Mouse (Mus musculus) testis, postnatal 10 days (tissue): ENCODE data around the gene F830045P16Rik.
"Not testable (repeated sequence)": the region's sequence is repeated elsewhere in the genome, so short reads cannot be mapped to it uniquely, and the experiment has no call there.

ENCODE experiments used
- DNase-seq: peaks from one replicate; pipeline ENCODE4 v3.0.0; 2021; ENCODE audit warnings: low spot score

F830045P16Rik gene

GRCm38 (mm10) chr2:129544919-129545318, 8.5 kb upstream of the F830045P16Rik start:
- no peak for DNase-seq

DNA sequence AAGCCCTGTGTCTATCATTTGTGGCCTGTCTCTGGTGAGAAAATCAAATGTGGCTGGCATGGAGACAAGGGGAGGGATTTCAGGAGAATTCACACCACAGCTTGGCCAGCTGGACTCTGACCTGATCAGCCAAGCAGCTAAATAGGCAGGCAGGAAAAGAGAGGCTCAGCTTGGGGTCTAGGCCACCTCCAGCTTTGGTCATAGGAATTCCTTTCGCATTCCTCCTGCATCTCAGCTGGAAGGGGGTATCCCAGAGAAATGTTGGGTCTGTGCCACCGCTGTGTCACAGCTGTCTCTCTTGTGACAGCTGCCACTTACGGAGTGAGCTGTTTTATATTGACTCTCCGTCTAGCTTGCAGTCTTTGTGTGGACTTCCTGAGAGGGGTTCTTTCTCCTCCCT, 8.0 kb upstream of the F830045P16Rik start:
- no peak for DNase-seq

- no peak for DNase-seq
Observed at GRCm38 (mm10) chr2:129540036-129540435, 3.6 kb upstream of the F830045P16Rik start.

GRCm38 (mm10) chr2:129539175-129539574, 2.8 kb upstream of the F830045P16Rik start:
- DNase-seq = no peak

DNA sequence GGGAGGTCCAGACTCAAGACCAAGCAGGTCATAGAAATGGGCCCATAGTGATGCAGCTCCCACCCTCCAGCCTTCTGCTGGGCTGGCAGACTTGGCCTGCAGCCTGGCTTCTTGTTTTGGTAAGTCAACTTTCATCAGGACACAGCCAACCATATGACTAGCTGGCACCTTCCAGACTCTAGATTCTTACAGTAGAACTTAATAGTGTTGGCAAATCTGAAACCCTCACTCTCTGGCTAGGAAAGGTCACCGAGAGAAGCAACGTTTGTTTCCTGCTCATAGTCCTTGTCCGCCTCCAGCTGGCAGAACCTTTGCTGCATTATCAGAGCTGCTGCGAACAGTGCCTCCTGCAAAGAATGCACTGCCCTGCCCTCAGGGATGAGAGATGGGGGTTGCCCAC, 1.5 kb upstream of the F830045P16Rik start:
- peak; percentile 44 for DNase-seq

- DNase-seq = no peak
Observed at GRCm38 (mm10) chr2:129537360-129537759, 958 bp upstream of the F830045P16Rik start.

- peak; percentile 13 for DNase-seq
Observed at GRCm38 (mm10) chr2:129536926-129537325, 524 bp upstream of the F830045P16Rik start.

DNA sequence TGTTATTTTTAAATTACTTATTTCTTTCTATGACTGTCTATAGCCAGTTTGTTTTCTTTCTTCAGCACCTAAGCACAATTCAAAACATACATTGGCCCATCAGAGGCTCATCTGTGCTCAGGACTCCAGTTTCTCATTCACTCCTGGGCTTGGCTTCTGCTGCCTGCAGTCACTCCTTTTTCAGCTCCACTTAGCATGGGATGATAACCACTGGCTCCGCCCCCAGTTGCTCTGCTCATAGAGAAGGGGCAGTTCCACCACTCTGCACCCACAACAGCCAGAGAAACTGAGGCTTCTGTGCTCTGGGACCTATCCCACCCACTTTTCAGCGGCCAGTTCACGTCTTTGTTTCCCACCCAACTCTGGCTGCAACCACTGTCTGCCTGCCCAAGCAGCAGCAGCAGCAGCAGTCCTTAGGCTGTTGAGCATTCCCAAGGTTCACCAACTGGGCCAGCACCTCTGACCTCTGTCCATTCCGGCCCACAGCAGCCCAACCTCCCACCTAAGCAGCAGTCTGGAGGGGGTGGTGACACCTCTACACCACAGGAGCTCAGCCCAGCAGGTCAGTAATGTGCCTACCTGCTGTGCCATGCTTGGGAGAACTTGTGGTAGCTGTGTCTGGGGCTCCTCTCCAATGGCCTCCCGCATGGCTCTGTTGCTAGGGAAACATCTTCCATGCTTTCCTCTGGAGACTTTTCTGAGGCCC, 1.4 kb downstream of the F830045P16Rik start:
- peak; percentile 41 for DNase-seq

DNA sequence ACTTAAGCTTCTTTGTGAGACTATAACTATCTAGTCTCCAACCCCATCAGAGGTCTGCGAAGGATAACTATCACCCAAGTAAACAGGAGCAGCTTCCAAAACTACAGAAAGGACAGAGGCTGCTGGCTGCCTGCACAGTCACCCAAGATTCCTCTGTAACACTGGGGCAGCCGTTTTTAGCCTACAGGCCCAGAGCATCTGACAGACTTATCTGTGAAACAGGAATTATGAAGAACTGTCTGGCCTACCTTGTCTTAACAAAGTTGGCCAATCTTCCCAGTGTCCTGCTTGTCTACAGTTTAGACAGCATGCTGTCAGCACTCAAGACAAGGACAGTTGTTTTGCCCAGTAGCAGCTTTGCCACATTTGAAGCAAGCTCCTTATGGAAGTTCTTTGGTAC, 4.5 kb downstream of the F830045P16Rik start:
- no peak for DNase-seq

DNA sequence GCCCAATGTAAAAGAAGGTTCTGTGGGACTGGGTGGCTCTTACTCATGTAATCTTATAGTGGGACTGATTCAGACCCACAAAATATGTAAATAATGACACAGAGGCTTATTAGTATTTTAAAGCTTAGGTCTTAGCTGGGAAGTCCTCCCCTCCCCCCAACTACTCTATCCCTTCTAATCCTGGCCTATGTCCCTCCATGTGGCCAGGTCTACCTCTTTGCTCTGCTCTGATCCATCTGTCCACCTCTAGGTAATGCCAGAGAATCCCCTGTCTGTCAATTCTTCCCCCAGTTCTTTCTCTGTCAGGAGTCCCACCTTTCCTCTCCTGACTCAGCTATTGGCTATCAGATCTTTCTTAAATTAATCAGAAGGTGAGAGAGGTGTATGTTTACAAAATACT, 5.3 kb downstream of the F830045P16Rik start:
- no peak for DNase-seq

DNA sequence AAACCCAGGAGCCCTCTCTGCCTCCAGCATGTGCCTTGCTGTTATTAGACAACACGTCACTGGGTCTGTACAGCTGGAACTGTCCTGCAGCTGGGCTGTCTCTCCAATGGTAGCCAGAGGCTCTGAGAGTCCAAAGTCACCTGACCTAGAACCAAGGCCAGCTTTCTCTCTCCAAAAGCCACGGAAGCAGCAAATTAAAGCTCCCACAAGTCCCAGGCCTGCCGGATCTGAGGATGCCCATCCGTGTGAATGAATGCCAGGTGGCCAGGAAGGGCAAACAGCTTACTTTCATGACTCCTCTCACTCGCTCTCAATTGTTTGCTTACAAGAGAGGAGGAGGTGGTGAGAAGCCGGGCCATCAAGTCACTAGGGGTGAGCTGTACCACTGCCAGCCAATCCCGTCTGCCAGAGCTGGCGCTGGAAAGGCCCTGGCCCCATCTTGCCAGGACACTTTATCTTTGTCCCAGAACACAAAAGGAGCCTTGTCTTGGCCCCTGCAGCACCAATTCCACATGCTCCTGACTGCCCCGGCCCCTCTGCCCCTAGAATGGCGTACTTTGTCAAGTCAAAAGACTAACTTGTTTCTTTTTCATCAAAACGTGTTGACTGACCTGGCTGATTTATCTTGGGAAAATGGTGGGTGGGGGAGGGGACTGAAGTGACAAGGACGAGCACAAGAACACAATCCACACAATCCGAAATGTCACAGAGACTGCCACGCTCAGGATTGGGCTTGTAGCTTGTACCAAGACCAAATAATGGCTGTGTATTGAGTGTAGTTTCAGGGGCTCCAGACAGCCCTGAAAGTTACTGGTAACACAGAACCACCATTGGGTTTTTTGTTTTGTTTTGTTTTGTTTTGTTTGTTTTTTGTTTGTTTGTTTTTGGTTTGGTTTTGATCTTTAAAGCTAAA, 6.8 kb downstream of the F830045P16Rik start:
- peak; percentile 72 for DNase-seq

DNA sequence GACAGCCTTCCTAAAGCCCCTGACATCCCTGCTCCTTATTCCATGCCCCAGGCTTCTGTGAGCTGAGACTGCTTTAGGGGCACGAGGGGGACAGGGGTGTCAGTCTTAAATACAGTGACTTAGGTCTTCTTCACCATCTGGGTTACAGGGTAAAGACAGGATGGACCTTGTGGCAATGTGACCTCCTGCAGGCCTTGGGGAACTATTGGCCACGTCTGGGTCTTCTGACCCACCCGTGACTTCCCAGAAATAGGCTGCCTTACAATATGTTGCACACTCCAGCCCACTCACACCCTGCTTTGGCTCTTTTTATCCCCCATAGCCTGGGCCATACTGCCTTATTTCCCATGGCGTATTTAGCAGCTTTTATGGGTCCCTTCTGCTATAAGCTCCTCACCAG, 8.5 kb downstream of the F830045P16Rik start:
- DNase-seq = no peak

DNA sequence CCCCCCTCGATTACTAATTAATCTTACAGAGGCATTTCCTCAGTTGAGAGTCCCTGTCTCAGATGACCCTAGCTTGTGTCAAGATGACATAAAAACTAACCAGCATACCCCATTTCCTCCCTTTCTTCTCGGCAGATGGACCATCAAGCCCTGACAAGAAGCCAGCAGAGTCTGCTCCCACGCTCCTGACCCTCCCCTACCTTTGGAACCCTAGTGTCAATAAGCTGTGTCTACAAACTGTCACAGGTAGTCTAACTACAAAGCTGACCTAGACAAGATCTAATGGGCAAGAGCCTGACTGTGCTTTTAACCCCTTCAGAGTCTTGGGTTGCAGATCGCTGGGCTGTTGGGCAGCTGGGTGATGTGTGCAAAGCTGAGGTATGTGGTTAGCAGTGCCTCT, 10.1 kb downstream of the F830045P16Rik start:
- DNase-seq = no peak

DNA sequence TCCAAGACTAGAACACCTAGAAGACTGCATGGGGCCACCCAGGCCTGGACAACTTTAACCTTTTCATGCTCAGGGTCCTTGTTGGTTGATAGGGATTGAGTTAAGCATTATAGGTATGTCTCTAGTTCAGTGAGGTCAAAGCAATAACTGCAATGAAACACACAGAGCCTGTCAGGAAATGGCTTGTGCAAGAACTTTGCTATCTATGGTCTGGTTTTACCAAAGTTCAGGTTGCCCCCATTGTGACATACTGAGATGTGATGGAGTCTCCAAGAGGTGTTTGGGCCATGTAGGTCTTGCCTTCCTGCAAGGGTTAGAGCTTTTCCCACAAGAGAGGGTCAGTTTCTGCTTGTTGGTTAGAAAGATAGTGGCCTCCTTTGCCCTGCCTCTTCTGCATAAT, 10.8 kb downstream of the F830045P16Rik start:
- DNase-seq = no peak

- no peak for DNase-seq
Observed at GRCm38 (mm10) chr2:129518526-129518925, 17.9 kb downstream of the F830045P16Rik start.

- no peak for DNase-seq
Observed at GRCm38 (mm10) chr2:129514923-129515920, 21.2 kb downstream of the F830045P16Rik start.

DNA sequence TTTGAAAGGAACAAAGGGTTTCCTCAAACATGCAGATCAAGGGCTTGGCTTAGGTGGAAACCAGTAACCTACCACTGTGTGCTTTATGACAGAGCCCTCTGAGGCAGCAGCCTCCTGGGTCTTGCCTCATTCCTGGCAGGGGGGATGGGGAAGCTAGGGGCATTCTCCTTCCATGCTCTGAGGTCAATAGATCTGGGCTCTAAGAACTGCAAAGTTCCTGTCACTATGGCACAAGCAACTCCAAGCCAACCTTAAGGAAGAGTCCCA, 22.1 kb downstream of the F830045P16Rik start:
- no peak for DNase-seq

DNA sequence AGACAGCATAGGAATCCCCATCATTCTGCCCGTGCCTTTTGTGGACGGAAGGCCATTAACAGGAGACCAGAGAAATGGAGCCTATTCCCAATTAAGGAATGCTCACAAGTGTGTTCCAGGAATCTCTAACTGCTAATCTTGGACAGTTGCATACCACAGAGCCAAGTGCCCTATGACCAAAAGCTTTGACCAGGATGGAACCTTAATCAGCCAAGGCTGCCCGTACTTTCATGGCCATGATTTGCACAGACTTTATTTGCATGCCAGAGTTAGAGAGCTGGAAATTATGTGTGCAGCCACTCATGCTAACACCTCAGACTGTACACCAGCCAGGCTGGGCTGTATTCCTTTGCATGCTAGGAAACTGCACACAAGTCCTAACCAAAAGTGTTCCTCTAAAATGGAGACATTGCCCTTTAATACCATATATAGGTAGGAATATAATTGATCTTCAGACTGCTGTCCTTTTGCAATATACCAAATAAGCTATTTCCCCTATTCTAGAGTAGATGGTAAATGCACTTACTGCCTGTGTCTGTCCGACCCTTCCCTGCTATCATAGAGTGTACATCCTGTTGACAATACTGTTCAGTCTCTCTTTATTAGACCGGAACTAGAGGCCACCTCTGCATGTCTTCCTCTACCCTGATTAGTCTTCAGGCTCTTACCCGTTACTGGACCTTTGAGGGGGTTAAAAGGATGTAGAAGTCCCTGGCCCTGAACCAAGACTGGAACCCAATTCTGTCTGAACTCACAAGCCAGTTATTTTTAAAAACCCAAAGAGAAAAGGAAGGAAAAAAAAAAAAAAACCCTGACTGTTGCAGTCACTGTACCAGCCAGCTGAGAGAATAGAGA, 22.6 kb downstream of the F830045P16Rik start:
- no peak for DNase-seq

- DNase-seq = not testable (repeated sequence)
Observed at GRCm38 (mm10) chr2:129512147-129512546, 24.3 kb downstream of the F830045P16Rik start.

DNA sequence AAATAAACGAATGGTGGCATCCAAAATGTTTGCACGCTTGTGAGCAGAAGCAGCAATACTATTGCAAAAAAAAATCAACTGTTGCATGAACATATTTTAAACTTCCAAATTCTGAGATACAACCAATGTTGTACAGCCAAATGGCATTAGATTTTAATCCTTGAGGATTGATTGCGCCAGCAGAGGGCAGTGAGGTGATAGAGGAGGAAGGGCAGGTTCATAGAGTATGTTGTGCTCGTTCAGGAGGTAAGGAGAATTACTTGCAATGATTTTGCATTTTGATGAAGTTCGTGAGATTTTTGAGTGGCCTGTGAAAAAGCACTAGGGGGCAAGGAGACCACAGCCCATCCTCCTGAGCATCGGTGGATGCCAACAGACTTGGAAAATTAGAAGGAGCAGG, 33.8 kb downstream of the F830045P16Rik start:
- peak; percentile 84 for DNase-seq
